Mouse (Mus musculus) lung, postnatal 0 days (tissue): ENCODE measurements at regions not wholly inside any gene's neighbourhood (a gene's known extent, or its start where the extent isn't known, plus 50 kb on each side); places are given as distances from the start of the nearest gene placed in this dataset.

Experiments used
- CTCF ChIP-seq: IDR thresholded peaks from 2 replicates; pipeline ENCODE4 v1.5.1; 2016; ENCODE audit warnings: antibody characterized with exemption, mild to moderate bottlenecking
- EP300 ChIP-seq: IDR thresholded peaks from 2 replicates; pipeline ENCODE4 v1.6.1; 2016; ENCODE audit warnings: antibody characterized with exemption, mild to moderate bottlenecking, control low read depth

GRCm38 (mm10) chr10:125685130-125685529, 280.8 kb upstream of the Lrig3 start:
- TF ChIP-seq CTCF (no peak), EP300 (no peak)
